Mouse (Mus musculus): ENCODE data around the gene Degs2.

DNA sequence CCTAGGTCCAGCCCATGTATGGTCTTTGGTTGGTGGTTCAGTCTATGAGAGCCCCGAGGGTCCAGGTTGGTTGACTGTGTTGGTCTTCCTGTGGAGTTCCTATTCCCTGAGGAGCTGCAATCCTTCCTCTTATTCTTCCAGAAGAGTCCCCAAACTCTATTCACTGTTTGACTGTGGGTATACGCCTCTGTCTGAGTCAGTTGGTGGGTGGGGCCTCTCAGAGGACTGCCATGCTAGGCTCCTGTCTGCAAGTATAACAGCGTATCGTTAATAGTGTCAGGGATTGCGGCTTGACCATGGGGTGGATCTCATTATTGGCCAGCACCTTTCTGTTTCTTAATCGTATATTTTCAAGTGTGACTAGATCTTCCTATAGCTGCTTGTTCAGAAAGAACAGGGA, 7.3 kb upstream of the Degs2 start:
- no peak for TF ChIP-seq CTCF (IDR thresholded peaks at IDR 0.05; ENCODE audit: low read depth, low read length)
- no peak for TF ChIP-seq POLR2A (IDR thresholded peaks at IDR 0.05; ENCODE audit: borderline replicate concordance, low read depth, low read length)

Data from bone marrow macrophage, adult 2 months (primary cell).